8 mouse cellular contexts compared by ENCODE assay signal in the genomic region with DNA sequence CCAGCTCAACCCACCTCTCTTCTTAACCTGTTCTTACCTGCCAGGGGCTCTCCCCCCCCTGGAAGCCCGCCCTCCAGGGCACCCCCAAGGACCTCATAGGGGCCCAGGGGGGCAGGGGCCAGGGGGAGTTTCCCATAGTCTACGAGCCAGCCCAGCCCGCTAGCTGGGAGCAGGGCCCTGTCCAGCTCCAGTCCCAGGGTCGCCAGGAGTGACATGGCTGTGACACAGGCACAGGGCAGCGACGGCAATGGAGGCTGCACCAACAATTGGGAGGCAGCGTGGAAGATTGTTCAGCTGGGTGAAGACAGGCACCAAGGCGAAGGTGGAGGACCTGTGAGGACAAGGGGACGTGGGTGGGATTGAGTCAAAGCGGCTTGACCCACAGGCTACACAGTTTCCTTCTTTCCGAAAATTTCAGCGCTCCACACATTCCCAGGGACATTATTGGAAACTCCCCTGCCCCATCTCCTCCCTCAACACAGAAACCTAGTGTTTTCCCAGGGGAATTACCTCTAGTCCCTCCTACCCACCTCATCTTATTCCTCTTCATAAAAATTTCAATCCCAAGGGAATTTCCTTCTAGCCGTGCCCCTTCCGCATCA. TPM values are rescaled to one million over a fixed set of nuclear protein-coding genes. Genes with fewer than 3 reads are reported as not detected.
DNase-seq lines count a peak whose midpoint lies in the region; ATAC-seq and TF ChIP-seq lines count a peak whose summit lies in the region.

No protein-coding gene starts in this region.

- no peak for TF ChIP-seq EP300 in heart, adult 2 months (IDR thresholded peaks at IDR 0.05; ENCODE audit: insufficient read depth, low read depth, low read length)

- ATAC-seq in embryonic facial prominence, embryonic 11.5 days (replicated peaks; ENCODE audit: insufficient number of reproducible peaks, low FRiP score, low TSS enrichment, low read depth): peak; percentile 1; the same call in 1 of the 2 replicates
- ATAC-seq in midbrain, embryonic 12.5 days (ENCODE audit: low FRiP score, low read depth): peak; percentile 4
- no peak for ATAC-seq in monocyte, adult 5-6 weeks (replicated peaks; ENCODE audit: insufficient number of reproducible peaks, low FRiP score, low TSS enrichment, poor library complexity, severe bottlenecking)

- H3K4me3 ChIP-seq in heart, adult 2 months: peak overlapping the region; percentile 81
- peak overlapping the region; percentile 96 for H3K4me3 ChIP-seq in E14TG2a.4 (replicated peaks; ENCODE audit: low read length)
- peak overlapping the region; percentile 61 for H3K4me3 ChIP-seq in embryonic facial prominence, embryonic 11.5 days (ENCODE audit: low read depth, low read length)
- H3K4me3 ChIP-seq in midbrain, embryonic 12.5 days: peak overlapping the region; percentile 89

- peaks cover 17% of the 10 kb centered on the region for H3K4me1 ChIP-seq in heart, adult 2 months (ENCODE audit: control insufficient read depth, insufficient read depth, low read length)
- H3K4me1 ChIP-seq in E14TG2a.4 (replicated peaks; ENCODE audit: low read depth, low read length): peaks cover 51% of the 10 kb centered on the region
- peaks cover 14% of the 10 kb centered on the region for H3K4me1 ChIP-seq in embryonic facial prominence, embryonic 11.5 days (ENCODE audit: control insufficient read depth, insufficient read depth, low read length)
- peaks cover 43% of the 10 kb centered on the region for H3K4me1 ChIP-seq in midbrain, embryonic 12.5 days

- H3K9me3 ChIP-seq in E14TG2a.4 (ENCODE audit: low read length): no peaks in the 10 kb centered on the region
- H3K9me3 ChIP-seq in embryonic facial prominence, embryonic 11.5 days (replicated peaks; ENCODE audit: control insufficient read depth, low read length): no peaks in the 10 kb centered on the region
- no peaks in the 10 kb centered on the region for H3K9me3 ChIP-seq in midbrain, embryonic 12.5 days

- WGBS in heart, adult 2 months: 39% methylated on average over 14 of the region's 14 CpGs
- 30% methylated on average over 14 of the region's 14 CpGs for WGBS in embryonic facial prominence, embryonic 11.5 days
- 26% methylated on average over 14 of the region's 14 CpGs for WGBS in midbrain, embryonic 12.5 days

- intact Hi-C loops in heart, adult 2 months (cut with DNase I): loop anchor here (2.0 to 10.0 kb wide), 2 partner anchors 66 to 440 kb away; partner anchors contain the start of gene Vrk3

- peaks cover 12% of the 10 kb centered on the region for H3K36me3 ChIP-seq in heart, adult 2 months (ENCODE audit: control insufficient read depth, insufficient read depth, low read length)
- peaks cover 50% of the 10 kb centered on the region for H3K36me3 ChIP-seq in E14TG2a.4 (ENCODE audit: insufficient read depth, low read length)
- H3K36me3 ChIP-seq in embryonic facial prominence, embryonic 11.5 days (replicated peaks; ENCODE audit: control insufficient read depth, insufficient read depth, low read depth, low read length): no peaks in the 10 kb centered on the region
- peaks cover 7% of the 10 kb centered on the region; the same call in 1 of the 2 replicates for H3K36me3 ChIP-seq in midbrain, embryonic 12.5 days

- no peaks in the 10 kb centered on the region for H3K27me3 ChIP-seq in heart, adult 2 months (ENCODE audit: control insufficient read depth, insufficient read depth, low read length)
- H3K27me3 ChIP-seq in E14TG2a.4 (ENCODE audit: insufficient read depth, low read length): no peaks in the 10 kb centered on the region
- no peaks in the 10 kb centered on the region for H3K27me3 ChIP-seq in embryonic facial prominence, embryonic 11.5 days (ENCODE audit: control insufficient read depth, insufficient read depth, low read length)
- H3K27me3 ChIP-seq in midbrain, embryonic 12.5 days: no peaks in the 10 kb centered on the region

- no peak for TF ChIP-seq CTCF in heart, adult 2 months (IDR thresholded peaks at IDR 0.05)
- no peak for TF ChIP-seq CTCF in E14TG2a.4 (conservative IDR thresholded peaks at IDR 0.05; ENCODE audit: low read length)

- peak; percentile 20 to 39 for DNase-seq in heart, adult 2 months
- no peak for DNase-seq in heart, adult 8-10 months (ENCODE audit: low spot score)
- no peak for DNase-seq in embryonic facial prominence, embryonic 11.5 days (ENCODE audit: low spot score)
- peak; percentile 14 for DNase-seq in induced T-regulatory cell, adult 2 months (ENCODE audit: low read depth)
- DNase-seq in right cerebral cortex, adult 2 months (ENCODE audit: low spot score in 2 of 2): no peak

- peaks cover 2% of the 10 kb centered on the region; the same call in 1 of the 2 replicates for H3K79me2 ChIP-seq in heart, adult 2 months (replicated peaks; ENCODE audit: control insufficient read depth, insufficient read depth, low read length)

- peak overlapping the region; percentile 93 for H3K27ac ChIP-seq in heart, adult 2 months
- peak overlapping the region; percentile 35; the same call in 1 of the 2 replicates for H3K27ac ChIP-seq in embryonic facial prominence, embryonic 11.5 days (replicated peaks; ENCODE audit: low read depth, low read length)
- H3K27ac ChIP-seq in midbrain, embryonic 12.5 days (replicated peaks): peak overlapping the region; percentile 94

- peak overlapping the region; percentile 62 for H3K9ac ChIP-seq in heart, adult 2 months (ENCODE audit: low read depth, low read length)
- peak overlapping the region; percentile 58 for H3K9ac ChIP-seq in embryonic facial prominence, embryonic 11.5 days (replicated peaks; ENCODE audit: low read length)
- peak overlapping the region; percentile 37 for H3K9ac ChIP-seq in midbrain, embryonic 12.5 days (replicated peaks)

- no peak for TF ChIP-seq POLR2A in heart, adult 2 months (IDR thresholded peaks at IDR 0.05; ENCODE audit: insufficient read depth, low read depth, low read length)

- H3K4me2 ChIP-seq in embryonic facial prominence, embryonic 11.5 days (ENCODE audit: low read depth, low read length): peak overlapping the region; percentile 43
- peak overlapping the region; percentile 87 for H3K4me2 ChIP-seq in midbrain, embryonic 12.5 days (replicated peaks)

RNA-seq across cellular contexts. Expression of gene Nup62, which starts 0.8 kb away (rescaled TPM):
- total RNA-seq in heart, adult 2 months (2021): 10 to 100 TPM; 27.1 to 28.0 TPM
- 36.0 and 36.6 TPM in 2 replicates for polyA plus RNA-seq in heart, adult 2 months (2012; rRNA removed)
- total RNA-seq in heart, adult 8-10 months (2022): 10 to 100 TPM; 18.7 to 32.3 (median 24.4) TPM
- 66.9 and 72.6 TPM in 2 replicates for polyA plus RNA-seq in embryonic facial prominence, embryonic 11.5 days (2014; fragmentation: Nextera tagmentation; extraction: Ambion mirVana)
- polyA plus RNA-seq in midbrain, embryonic 12.5 days (2016; fragmentation: Nextera tagmentation; extraction: Ambion mirVana): 84.9 and 93.4 TPM in 2 replicates
- total RNA-seq in monocyte, adult 5-6 weeks (2017): 34.3 to 35.3 TPM (median 35.2 TPM) in 3 replicates

RNA-seq across cellular contexts. Expression of gene Il4i1, which starts 1.1 kb away (rescaled TPM):
- total RNA-seq in heart, adult 2 months (2021): under 1 TPM; 0.61 to 0.70 TPM
- 1.3 and 1.5 TPM in 2 replicates for polyA plus RNA-seq in heart, adult 2 months (2012; rRNA removed)
- 1 to 10 TPM in 2 of 4 experiments, under 1 TPM in 2; 0.35 to 1.2 (median 0.88) TPM for total RNA-seq in heart, adult 8-10 months (2022)
- polyA plus RNA-seq in embryonic facial prominence, embryonic 11.5 days (2014; fragmentation: Nextera tagmentation; extraction: Ambion mirVana): 0.52 and 1.9 TPM in 2 replicates
- 1.4 TPM in 2 replicates for polyA plus RNA-seq in midbrain, embryonic 12.5 days (2016; fragmentation: Nextera tagmentation; extraction: Ambion mirVana)
- total RNA-seq in monocyte, adult 5-6 weeks (2017): 1.1 to 5.2 TPM (median 3.7 TPM) in 3 replicates

RNA-seq across cellular contexts. Expression of gene Atf5, which starts 1.4 kb away (rescaled TPM):
- 10 to 100 TPM; 60.2 to 63.4 TPM for total RNA-seq in heart, adult 2 months (2021)
- 42.3 and 73.6 TPM in 2 replicates for polyA plus RNA-seq in heart, adult 2 months (2012; rRNA removed)
- 10 to 100 TPM; 55.1 to 71.1 (median 64.7) TPM for total RNA-seq in heart, adult 8-10 months (2022)
- polyA plus RNA-seq in embryonic facial prominence, embryonic 11.5 days (2014; fragmentation: Nextera tagmentation; extraction: Ambion mirVana): 2.9 and 3.1 TPM in 2 replicates
- polyA plus RNA-seq in midbrain, embryonic 12.5 days (2016; fragmentation: Nextera tagmentation; extraction: Ambion mirVana): 5.6 and 6.3 TPM in 2 replicates
- 1.1 to 2.8 TPM (median 2.8 TPM) in 3 replicates for total RNA-seq in monocyte, adult 5-6 weeks (2017)

RNA-seq across cellular contexts. Expression of gene Akt1s1, which starts 33.7 kb away (rescaled TPM):
- total RNA-seq in heart, adult 2 months (2021): 10 to 100 TPM; 62.6 to 72.8 TPM
- polyA plus RNA-seq in heart, adult 2 months (2012; rRNA removed): 53.8 and 63.0 TPM in 2 replicates
- total RNA-seq in heart, adult 8-10 months (2022): 10 to 100 TPM; 64.3 to 76.2 (median 70.5) TPM
- polyA plus RNA-seq in embryonic facial prominence, embryonic 11.5 days (2014; fragmentation: Nextera tagmentation; extraction: Ambion mirVana): 32.4 and 42.5 TPM in 2 replicates
- polyA plus RNA-seq in midbrain, embryonic 12.5 days (2016; fragmentation: Nextera tagmentation; extraction: Ambion mirVana): 92.0 and 99.2 TPM in 2 replicates
- total RNA-seq in monocyte, adult 5-6 weeks (2017): 11.6 to 33.0 TPM (median 13.0 TPM) in 3 replicates

RNA-seq across cellular contexts. Expression of gene Tbc1d17, which starts 33.8 kb away (rescaled TPM):
- 10 to 100 TPM; 29.6 to 46.6 TPM for total RNA-seq in heart, adult 2 months (2021)
- 56.0 and 61.9 TPM in 2 replicates for polyA plus RNA-seq in heart, adult 2 months (2012; rRNA removed)
- 10 to 100 TPM; 40.7 to 59.5 (median 51.5) TPM for total RNA-seq in heart, adult 8-10 months (2022)
- 55.1 and 75.1 TPM in 2 replicates for polyA plus RNA-seq in embryonic facial prominence, embryonic 11.5 days (2014; fragmentation: Nextera tagmentation; extraction: Ambion mirVana)
- polyA plus RNA-seq in midbrain, embryonic 12.5 days (2016; fragmentation: Nextera tagmentation; extraction: Ambion mirVana): 97.5 and 101 TPM in 2 replicates
- 33.8 to 69.8 TPM (median 57.7 TPM) in 3 replicates for total RNA-seq in monocyte, adult 5-6 weeks (2017)

Comparison
In these comparisons a context has a peak if more than half of its experiments do, and no peak if none do; other contexts are left out.
1. DNase-seq: peak in heart, adult 2 months (2 of 2) and induced T-regulatory cell, adult 2 months (single experiment); none in heart, adult 8-10 months (single experiment), embryonic facial prominence, embryonic 11.5 days (single experiment) and right cerebral cortex, adult 2 months (0 of 2).
2. H3K27ac ChIP-seq: peak in every context shown above with its lines; median percentile 94 in midbrain, embryonic 12.5 days; 93 in heart, adult 2 months; 35 in embryonic facial prominence, embryonic 11.5 days.
3. RNA of gene Atf5, which starts 1.4 kb away (total RNA-seq): 55.1 to 71.1 TPM in heart, adult 8-10 months and 60.2 to 63.4 TPM in heart, adult 2 months; 1.1 to 2.8 TPM in monocyte, adult 5-6 weeks; every median in the first group is over 10 times any median in the second.
4. Peak in every context shown above with its lines, with median percentiles within 50 percentile points of each other: H3K4me3 ChIP-seq and H3K9ac ChIP-seq.